Mouse (Mus musculus): ENCODE measurements at regions not wholly inside any gene's neighbourhood (a gene's known extent, or its start where the extent isn't known, plus 50 kb on each side); places are given as distances from the start of the nearest gene placed in this dataset.

DNA sequence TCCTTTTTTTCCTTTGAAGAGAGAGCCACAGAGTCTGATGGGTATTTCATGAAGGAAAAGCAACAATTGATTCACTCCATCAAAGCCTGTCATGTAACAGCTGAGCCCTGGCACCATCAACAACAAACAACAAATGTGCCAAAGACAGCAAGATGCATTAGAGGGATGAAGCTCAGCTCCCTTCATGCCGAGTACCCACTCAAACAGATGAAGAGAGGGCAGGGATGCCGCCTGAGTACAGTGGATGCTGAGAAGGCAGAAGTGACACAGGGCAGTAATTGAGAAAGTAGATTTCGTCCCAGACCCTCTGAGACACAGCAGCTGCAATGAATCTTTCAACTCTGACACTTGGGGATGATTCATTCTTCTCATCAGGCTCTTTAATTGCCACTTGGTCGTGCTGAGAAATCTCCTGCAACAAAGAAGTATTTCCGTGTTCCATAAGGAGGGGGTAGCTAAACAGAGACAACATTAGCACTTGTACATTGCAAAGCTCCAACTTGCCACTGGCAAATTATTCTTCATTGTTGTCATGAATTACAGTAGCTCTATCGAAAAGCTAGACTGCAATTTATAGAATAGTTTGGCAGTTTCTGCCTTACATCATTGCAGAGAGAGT, 467.9 kb downstream of the Prim2 start:
- TF ChIP-seq POLR2A (IDR thresholded peaks at IDR 0.05; ENCODE audit: control insufficient read depth, low read depth, low read length) (no peak), CTCF (IDR thresholded peaks at IDR 0.05; ENCODE audit: control insufficient read depth, insufficient read depth, insufficient replicate concordance, low read depth, low read length) (no peak)
